In the genomic region with DNA sequence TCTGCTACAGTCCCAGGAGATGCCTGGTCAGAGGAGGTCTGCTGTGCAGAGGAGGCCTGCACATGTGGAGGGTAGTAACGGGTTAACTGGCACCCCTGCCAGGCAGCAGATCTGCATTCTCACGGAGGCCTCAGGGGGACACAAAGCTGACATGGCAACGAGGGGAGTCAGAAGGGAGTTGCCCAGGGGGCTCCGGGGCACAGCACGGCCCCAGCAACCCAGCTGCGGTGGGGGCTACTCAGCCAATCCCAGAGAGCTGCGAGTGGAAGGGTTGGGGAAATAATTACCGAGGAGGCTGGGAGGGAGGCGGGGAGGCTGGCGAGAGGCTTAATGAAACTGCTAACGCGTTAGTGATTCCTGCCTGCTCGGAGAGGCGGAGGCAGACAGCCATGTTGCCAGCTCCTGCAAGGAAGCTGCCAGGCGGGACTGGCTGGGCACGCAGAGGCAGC, we compare ENCODE assay signal across 8 mouse cellular contexts. TPM values are rescaled to one million over a fixed set of nuclear protein-coding genes. Genes with fewer than 3 reads are reported as not detected.
DNase-seq lines count a peak whose midpoint lies in the region; ATAC-seq and TF ChIP-seq lines count a peak whose summit lies in the region.

No protein-coding gene starts in this region.

- DNase-seq in heart, adult 2 months: no peak
- peak; percentile 81 for DNase-seq in forebrain, embryonic 11.5 days (ENCODE audit: low spot score)
- peak; percentile 44 for DNase-seq in midbrain, embryonic 10.5 days (ENCODE audit: low spot score)
- peak; percentile 41 for DNase-seq in stomach, postnatal 0 days (ENCODE audit: low spot score)
- no peak for DNase-seq in cerebellum, adult 9-10 months
- no peak for DNase-seq in cerebellum, adult 18-20 months

- H3K27me3 ChIP-seq in heart, embryonic 13.5 days (replicated peaks): peaks cover 92% of the 10 kb centered on the region
- 0 out of 2 replicates have a peak, but pooled peaks cover 2% of the 10 kb centered on the region for H3K27me3 ChIP-seq in heart, adult 2 months (ENCODE audit: control insufficient read depth, insufficient read depth, low read length)
- peaks cover 19% of the 10 kb centered on the region for H3K27me3 ChIP-seq in forebrain, embryonic 11.5 days (ENCODE audit: control insufficient read depth, insufficient read depth, low read length)
- H3K27me3 ChIP-seq in kidney, embryonic 15.5 days: peaks cover 88% of the 10 kb centered on the region
- peaks cover 100% of the 10 kb centered on the region for H3K27me3 ChIP-seq in midbrain, embryonic 10.5 days (ENCODE audit: low read depth, poor library complexity, severe bottlenecking)
- H3K27me3 ChIP-seq in stomach, postnatal 0 days (ENCODE audit: control insufficient read depth, insufficient read depth, low read length): no peaks in the 10 kb centered on the region

- no peaks in the 10 kb centered on the region for H3K36me3 ChIP-seq in heart, embryonic 13.5 days
- no peaks in the 10 kb centered on the region for H3K36me3 ChIP-seq in heart, adult 2 months (ENCODE audit: control insufficient read depth, insufficient read depth, low read length)
- no peaks in the 10 kb centered on the region for H3K36me3 ChIP-seq in forebrain, embryonic 11.5 days (ENCODE audit: control insufficient read depth, insufficient read depth, low read length)
- no peaks in the 10 kb centered on the region for H3K36me3 ChIP-seq in kidney, embryonic 15.5 days
- no peaks in the 10 kb centered on the region for H3K36me3 ChIP-seq in midbrain, embryonic 10.5 days
- no peaks in the 10 kb centered on the region for H3K36me3 ChIP-seq in stomach, postnatal 0 days (ENCODE audit: control insufficient read depth, insufficient read depth, low read length)

- no peak for ATAC-seq in heart, embryonic 13.5 days (ENCODE audit: extremely low read depth, insufficient number of reproducible peaks, low FRiP score, low TSS enrichment)
- ATAC-seq in forebrain, embryonic 11.5 days (replicated peaks; ENCODE audit: low FRiP score): peak; percentile 46
- peak; percentile 55 for ATAC-seq in kidney, embryonic 15.5 days (replicated peaks; ENCODE audit: low FRiP score)
- ATAC-seq in stomach, postnatal 0 days (ENCODE audit: low FRiP score, low TSS enrichment): no peak

- no peaks in the 10 kb centered on the region for H3K9me3 ChIP-seq in heart, embryonic 13.5 days
- H3K9me3 ChIP-seq in forebrain, embryonic 11.5 days (ENCODE audit: control insufficient read depth, low read length): no peaks in the 10 kb centered on the region
- H3K9me3 ChIP-seq in kidney, embryonic 15.5 days (replicated peaks): no peaks in the 10 kb centered on the region
- no peaks in the 10 kb centered on the region for H3K9me3 ChIP-seq in midbrain, embryonic 10.5 days (replicated peaks)
- H3K9me3 ChIP-seq in stomach, postnatal 0 days (ENCODE audit: control insufficient read depth, low read length): no peaks in the 10 kb centered on the region

- peak overlapping the region; percentile 26 for H3K4me3 ChIP-seq in heart, embryonic 13.5 days
- H3K4me3 ChIP-seq in heart, adult 2 months: no peak overlapping the region
- H3K4me3 ChIP-seq in forebrain, embryonic 11.5 days (ENCODE audit: low read depth, low read length): no peak overlapping the region
- peak overlapping the region; percentile 18 for H3K4me3 ChIP-seq in kidney, embryonic 15.5 days (replicated peaks)
- H3K4me3 ChIP-seq in midbrain, embryonic 10.5 days: peak overlapping the region; percentile 31
- H3K4me3 ChIP-seq in stomach, postnatal 0 days (ENCODE audit: low read depth, low read length): peak overlapping the region; percentile 6; the same call in 1 of the 2 replicates

- peaks cover 86% of the 10 kb centered on the region for H3K4me1 ChIP-seq in heart, embryonic 13.5 days
- H3K4me1 ChIP-seq in heart, adult 2 months (ENCODE audit: control insufficient read depth, insufficient read depth, low read length): no peaks in the 10 kb centered on the region
- peaks cover 47% of the 10 kb centered on the region for H3K4me1 ChIP-seq in forebrain, embryonic 11.5 days (replicated peaks; ENCODE audit: control insufficient read depth, insufficient read depth, low read length)
- peaks cover 73% of the 10 kb centered on the region for H3K4me1 ChIP-seq in kidney, embryonic 15.5 days
- H3K4me1 ChIP-seq in midbrain, embryonic 10.5 days: peaks cover 94% of the 10 kb centered on the region
- H3K4me1 ChIP-seq in stomach, postnatal 0 days (replicated peaks; ENCODE audit: control insufficient read depth, insufficient read depth): 0 out of 2 replicates have a peak, but pooled peaks cover 4% of the 10 kb centered on the region

- no peaks in the 10 kb centered on the region for H3K79me2 ChIP-seq in heart, adult 2 months (replicated peaks; ENCODE audit: control insufficient read depth, insufficient read depth, low read length)

- TF ChIP-seq EP300 in heart, adult 2 months (IDR thresholded peaks at IDR 0.05; ENCODE audit: insufficient read depth, low read depth, low read length): no peak
- TF ChIP-seq EP300 in stomach, postnatal 0 days (optimal IDR thresholded peaks at IDR 0.05): no peak

- intact Hi-C loops in heart, adult 2 months (cut with DNase I): no loop called here

- TF ChIP-seq CTCF in heart, adult 2 months (IDR thresholded peaks at IDR 0.05): no peak
- TF ChIP-seq CTCF in stomach, postnatal 0 days (IDR thresholded peaks at IDR 0.05; ENCODE audit: low read depth): no peak

- H3K4me2 ChIP-seq in heart, embryonic 13.5 days: peak overlapping the region; percentile 59
- H3K4me2 ChIP-seq in forebrain, embryonic 11.5 days (ENCODE audit: low read depth, low read length, severe bottlenecking): peak overlapping the region; percentile 39
- H3K4me2 ChIP-seq in kidney, embryonic 15.5 days: peak overlapping the region; percentile 42
- H3K4me2 ChIP-seq in stomach, postnatal 0 days (replicated peaks; ENCODE audit: low read depth): peak overlapping the region; percentile 30

- peak overlapping the region; percentile 68 for H3K9ac ChIP-seq in heart, embryonic 13.5 days
- H3K9ac ChIP-seq in heart, adult 2 months (ENCODE audit: low read depth, low read length): no peak overlapping the region
- H3K9ac ChIP-seq in forebrain, embryonic 11.5 days (ENCODE audit: low read length): peak overlapping the region; percentile 7; the same call in 1 of the 2 replicates
- H3K9ac ChIP-seq in kidney, embryonic 15.5 days: 0 out of 2 replicates have a peak overlapping the region, but pooled peaks have one; percentile 15
- H3K9ac ChIP-seq in stomach, postnatal 0 days (ENCODE audit: low read length): 0 out of 2 replicates have a peak overlapping the region, but pooled peaks have one; percentile 13

- WGBS in heart, embryonic 13.5 days: 13% methylated on average over 16 of the region's 16 CpGs
- 20% methylated on average over 16 of the region's 16 CpGs for WGBS in heart, adult 2 months
- 2% methylated on average over 16 of the region's 16 CpGs for WGBS in forebrain, embryonic 11.5 days
- WGBS in kidney, embryonic 15.5 days: 8% methylated on average over 16 of the region's 16 CpGs
- WGBS in midbrain, embryonic 10.5 days: 3% methylated on average over 16 of the region's 16 CpGs
- 32% methylated on average over 16 of the region's 16 CpGs for WGBS in stomach, postnatal 0 days

- no peak for TF ChIP-seq POLR2A in heart, adult 2 months (IDR thresholded peaks at IDR 0.05; ENCODE audit: insufficient read depth, low read depth, low read length)

- H3K27ac ChIP-seq in heart, embryonic 13.5 days (replicated peaks): peak overlapping the region; percentile 36; the same call in 1 of the 2 replicates
- no peak overlapping the region for H3K27ac ChIP-seq in heart, adult 2 months
- H3K27ac ChIP-seq in forebrain, embryonic 11.5 days (ENCODE audit: low read depth, low read length): peak overlapping the region; percentile 53; the same call in 1 of the 2 replicates
- H3K27ac ChIP-seq in kidney, embryonic 15.5 days: 0 out of 2 replicates have a peak overlapping the region, but pooled peaks have one; percentile 2
- 0 out of 2 replicates have a peak overlapping the region, but pooled peaks have one; percentile 43 for H3K27ac ChIP-seq in midbrain, embryonic 10.5 days (replicated peaks)
- no peak overlapping the region for H3K27ac ChIP-seq in stomach, postnatal 0 days (replicated peaks)

RNA-seq across cellular contexts. Expression of a gene that starts 29.4 kb away (rescaled TPM):
- 4.6 and 4.8 TPM in 2 replicates for polyA plus RNA-seq in heart, embryonic 13.5 days (2015; fragmentation: Nextera tagmentation; extraction: Ambion mirVana)
- total RNA-seq in heart, adult 2 months (2021): 10 to 100 TPM; 60.1 to 60.8 TPM
- 6.6 and 9.5 TPM in 2 replicates for polyA plus RNA-seq in heart, adult 2 months (2012; rRNA removed)
- 12.1 and 12.6 TPM in 2 replicates for polyA plus RNA-seq in forebrain, embryonic 11.5 days (2014; fragmentation: Nextera tagmentation; extraction: Ambion mirVana)
- polyA plus RNA-seq in kidney, embryonic 15.5 days (2015; fragmentation: Nextera tagmentation; extraction: Ambion mirVana): 8.4 and 9.3 TPM in 2 replicates
- polyA plus RNA-seq in midbrain, embryonic 10.5 days (2016; fragmentation: Nextera tagmentation; extraction: Ambion mirVana): 7.5 and 8.4 TPM in 2 replicates
- polyA plus RNA-seq in stomach, postnatal 0 days (2015; fragmentation: Nextera tagmentation; extraction: Ambion mirVana): 3.6 and 3.7 TPM in 2 replicates

Comparison
In these comparisons a context has a peak if more than half of its experiments do, and no peak if none do; other contexts are left out.
1. H3K27ac ChIP-seq: peak in heart, embryonic 13.5 days (single experiment), forebrain, embryonic 11.5 days (single experiment), kidney, embryonic 15.5 days (single experiment) and midbrain, embryonic 10.5 days (single experiment); none in heart, adult 2 months (single experiment) and stomach, postnatal 0 days (single experiment).
2. H3K4me3 ChIP-seq: peak in heart, embryonic 13.5 days (single experiment), kidney, embryonic 15.5 days (single experiment), midbrain, embryonic 10.5 days (single experiment) and stomach, postnatal 0 days (single experiment); none in heart, adult 2 months (single experiment) and forebrain, embryonic 11.5 days (single experiment).
3. ATAC-seq: peak in forebrain, embryonic 11.5 days (single experiment) and kidney, embryonic 15.5 days (single experiment); none in heart, embryonic 13.5 days (single experiment) and stomach, postnatal 0 days (single experiment).
4. DNase-seq: peak in forebrain, embryonic 11.5 days (single experiment), midbrain, embryonic 10.5 days (single experiment) and stomach, postnatal 0 days (single experiment); none in heart, adult 2 months (0 of 2), cerebellum, adult 9-10 months (single experiment) and cerebellum, adult 18-20 months (0 of 2).
5. Peak in every context shown above with its lines, with median percentiles within 50 percentile points of each other: H3K4me2 ChIP-seq.